Mouse (Mus musculus) cerebellum, postnatal 14 days (tissue): ENCODE data around the gene Pld5.
A peak's percentile ranks its signal among the peaks of the same experiment; 100 is the strongest.

Experiments
- DNase-seq, 2 experiments: peaks; one replicate each; pipeline ENCODE4 v3.0.0; 2021; ENCODE audit warnings: mixed read lengths in 2 of 2

Pld5 gene

DNA sequence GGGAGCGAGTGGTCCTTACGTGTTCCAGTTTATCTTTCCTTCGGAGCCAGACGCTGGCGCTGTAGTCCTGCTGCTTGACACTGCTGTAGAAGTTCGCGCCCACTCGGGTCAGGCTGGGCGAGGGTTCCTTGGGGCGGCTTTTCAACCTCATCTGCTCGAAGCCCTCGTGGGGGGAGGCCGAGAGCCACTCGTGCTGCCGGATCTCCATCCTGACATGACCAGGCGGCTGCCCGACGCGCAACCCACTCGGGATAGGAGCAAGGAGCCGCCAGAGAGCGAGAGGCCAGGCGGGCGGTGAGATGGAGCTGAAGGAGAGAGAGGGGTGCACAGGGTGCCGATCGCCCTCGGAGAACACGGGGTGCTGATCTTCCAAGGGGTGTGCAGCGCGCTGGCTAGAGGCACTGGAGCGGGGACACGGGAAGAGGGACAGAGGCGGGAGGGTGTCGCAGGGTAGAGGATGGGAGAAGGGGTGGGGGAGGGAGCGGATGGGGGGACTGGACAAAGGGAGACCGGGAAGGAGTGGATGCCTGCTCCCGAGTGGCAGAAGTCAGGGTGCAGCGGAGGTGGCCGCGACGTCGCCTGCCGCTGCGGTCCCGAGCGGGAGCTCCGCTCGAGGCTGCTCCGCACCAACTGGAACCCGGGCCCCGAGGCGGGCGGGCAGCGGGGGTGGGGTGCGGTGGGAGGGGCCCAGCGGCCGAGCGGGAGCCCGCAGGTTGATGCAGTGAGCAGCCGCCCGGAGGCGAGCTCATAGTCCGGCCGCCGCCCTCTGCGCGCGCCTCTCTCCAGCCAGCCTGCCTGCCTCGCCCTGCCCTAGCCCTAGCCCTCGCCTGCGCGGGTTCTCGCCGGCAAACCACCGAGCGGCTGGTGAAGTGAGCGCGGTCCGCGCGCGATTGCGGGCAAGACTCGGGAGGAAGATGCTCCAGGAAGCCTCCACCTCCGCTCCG, at the start of gene Pld5:
Pld5 (minus strand) TSS at position 646 of the 944 bp plus-strand sequence.
- peak; percentile 76 for DNase-seq

GRCm38 (mm10) chr1:176315063-176315462, 40.0 kb upstream of the Pld5 start:
- no peak for DNase-seq

DNA sequence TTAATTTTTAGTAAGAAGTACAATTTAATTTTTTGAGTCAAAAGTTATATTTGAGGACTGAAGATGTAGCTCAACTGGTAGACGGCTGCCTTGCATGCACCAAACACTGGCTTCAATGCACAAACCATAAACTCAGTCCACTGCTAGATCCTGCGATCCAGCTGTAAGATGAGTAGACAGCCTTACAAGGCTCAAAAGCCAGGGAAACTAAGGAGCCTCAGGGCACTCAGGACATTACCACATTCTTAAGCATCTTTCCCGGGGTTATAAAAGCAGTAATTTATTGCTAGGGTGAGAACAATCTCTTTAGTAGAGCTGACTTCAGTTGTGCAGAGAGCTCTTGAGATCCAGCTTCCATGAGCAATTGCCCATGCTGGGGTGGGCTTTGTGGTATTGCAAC, 35.1 kb upstream of the Pld5 start:
- no peak for DNase-seq

DNA sequence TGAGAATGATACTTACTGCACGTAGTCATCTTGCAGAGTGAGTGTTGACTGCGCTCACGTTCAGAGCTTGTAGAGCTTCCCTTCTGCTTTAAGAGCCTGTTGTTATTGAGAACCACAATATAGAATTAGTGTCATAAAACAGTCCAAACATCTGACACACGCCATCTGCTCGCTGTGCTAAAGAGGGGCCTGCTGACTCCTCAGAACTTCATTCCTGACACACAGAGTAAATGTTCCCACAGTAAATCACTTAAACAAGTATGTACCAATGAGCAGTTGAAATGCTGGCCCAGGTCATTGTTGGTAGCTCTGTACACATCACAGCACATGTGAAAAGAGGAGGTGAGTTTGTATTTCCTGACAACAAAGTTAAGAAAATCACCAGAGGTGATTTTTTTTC, 14.3 kb upstream of the Pld5 start:
- DNase-seq = no peak

- no peak for DNase-seq
Observed at GRCm38 (mm10) chr1:176275611-176275980, 484 bp upstream of the Pld5 start.

DNA sequence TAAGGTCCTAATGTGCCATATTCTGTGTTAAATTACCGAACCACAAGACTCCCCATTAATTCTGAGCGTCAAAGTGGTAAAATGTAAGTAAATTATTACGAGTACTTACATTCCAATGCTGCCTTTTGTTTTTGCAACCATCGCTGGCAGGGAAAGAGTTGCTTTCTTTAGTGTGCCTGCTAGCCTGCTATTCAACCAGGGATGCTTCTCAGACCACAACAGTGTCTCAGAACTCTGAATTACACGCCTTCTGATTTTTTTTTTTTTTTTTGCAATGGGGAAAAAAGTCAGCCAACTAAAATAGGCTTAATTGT, 26.4 kb downstream of the Pld5 start:
- no peak for DNase-seq

- DNase-seq = peak in 1 of 2 experiments; percentile 22
Observed at GRCm38 (mm10) chr1:176247885-176248716, 27.0 kb downstream of the Pld5 start.

DNA sequence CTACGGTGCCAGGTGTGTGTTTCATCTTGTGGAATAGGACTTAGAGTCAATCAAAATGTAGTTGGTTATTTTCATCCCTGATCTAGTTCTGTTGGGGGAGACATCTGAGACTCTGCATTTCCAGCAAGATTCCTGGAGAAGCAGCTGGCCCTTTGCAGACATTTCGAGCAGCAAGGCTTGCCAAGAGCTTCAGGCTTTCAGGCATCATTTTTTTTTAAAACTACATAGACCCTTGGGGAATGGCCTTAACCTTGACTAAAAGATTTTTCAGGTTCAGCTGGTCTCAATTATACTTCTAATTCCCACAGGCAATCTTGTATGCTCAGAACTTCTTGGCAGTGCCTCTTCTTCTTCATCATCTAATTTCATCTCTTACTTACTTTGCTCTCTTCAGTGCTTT, 35.9 kb downstream of the Pld5 start:
- DNase-seq = no peak

- DNase-seq = no peak
Observed at GRCm38 (mm10) chr1:176223794-176224193, 51.3 kb downstream of the Pld5 start.

GRCm38 (mm10) chr1:176223196-176223595, 51.9 kb downstream of the Pld5 start:
- DNase-seq = peak; percentile 94 to 95

- DNase-seq = no peak
Observed at GRCm38 (mm10) chr1:176218217-176218616, 56.9 kb downstream of the Pld5 start.

DNA sequence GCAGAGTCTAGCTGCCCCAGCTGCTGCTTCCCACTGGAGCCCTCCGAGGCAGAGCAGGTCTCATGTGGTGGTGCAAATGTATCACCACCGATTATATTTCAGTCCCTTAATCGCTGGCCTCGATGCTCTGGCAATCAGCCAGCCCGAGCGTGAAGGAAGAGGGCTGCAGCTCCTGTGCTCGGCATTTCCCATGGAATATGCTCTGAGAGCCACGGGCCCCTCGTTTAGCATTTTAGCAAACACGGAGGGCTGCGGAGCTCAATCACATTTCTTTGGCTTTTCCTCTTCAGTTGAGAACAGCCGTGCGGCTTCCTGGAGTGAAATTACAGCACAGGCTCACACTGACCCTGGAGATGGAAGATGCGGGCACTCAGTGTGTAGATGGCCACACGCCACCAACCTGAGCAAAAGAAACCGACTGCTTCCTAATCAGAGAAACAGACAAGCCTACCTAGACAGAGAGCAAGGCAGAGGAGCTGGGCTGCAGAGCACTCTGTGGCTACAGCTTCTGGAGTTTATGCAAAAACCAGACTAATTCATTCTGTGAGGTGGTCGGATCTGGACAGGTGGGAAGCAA, 61.4 kb downstream of the Pld5 start:
- DNase-seq = peak; percentile 87 to 88

DNA sequence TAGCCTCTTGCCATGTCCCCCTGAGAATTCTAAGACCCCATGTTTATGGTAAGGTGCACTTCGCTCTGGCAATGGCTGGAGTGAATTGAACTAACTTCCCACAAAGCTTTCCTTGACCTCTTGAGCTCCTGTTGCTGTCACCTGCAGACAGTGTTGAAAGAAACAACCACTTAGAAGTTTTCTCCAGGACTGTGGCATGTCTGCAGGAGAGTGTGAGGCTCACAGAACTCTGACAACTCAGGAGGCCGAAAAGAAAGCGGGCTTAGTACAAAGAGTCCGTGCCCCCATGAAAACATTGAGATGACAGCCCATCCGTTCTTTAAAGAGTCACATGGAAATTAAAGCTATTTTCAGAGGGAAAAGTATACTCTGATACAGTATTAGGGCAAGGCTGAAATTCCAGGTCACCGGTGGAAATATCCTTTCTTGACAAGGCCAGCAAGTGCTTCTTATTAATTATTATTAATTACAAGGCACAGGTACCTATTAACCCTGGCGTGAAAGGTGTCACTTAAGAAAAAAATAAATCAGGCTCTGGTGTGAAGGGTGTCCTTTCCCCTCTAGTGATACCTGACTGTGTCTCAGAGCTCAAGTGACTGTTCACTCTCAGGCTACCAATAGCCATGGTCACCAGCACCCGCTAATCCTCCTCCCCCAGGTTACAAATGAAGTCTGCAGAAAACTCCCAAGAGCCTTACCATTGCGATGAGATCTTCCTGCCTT, 62.0 kb downstream of the Pld5 start:
- peak in 1 of 2 experiments; percentile 50 for DNase-seq

DNA sequence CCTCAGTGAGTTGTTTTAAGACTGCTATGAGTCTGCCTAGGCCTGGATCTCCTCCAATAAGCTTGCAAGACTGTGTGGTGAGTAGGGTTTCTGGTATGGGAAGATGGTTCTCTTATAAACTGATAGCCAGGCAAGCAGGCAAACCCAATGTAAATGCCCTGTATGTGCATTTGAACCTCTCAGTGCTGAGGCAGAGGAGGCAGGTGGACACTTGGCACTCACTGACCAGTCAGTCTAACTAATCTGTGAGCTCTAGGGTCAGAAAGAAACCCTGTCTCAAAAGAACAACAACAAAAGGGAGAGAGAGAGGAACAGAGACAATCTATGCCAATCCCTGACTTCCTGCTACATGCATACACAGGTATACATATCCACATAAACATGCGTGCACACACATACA, 64.3 kb downstream of the Pld5 start:
- no peak for DNase-seq

GRCm38 (mm10) chr1:176208014-176208413, 67.1 kb downstream of the Pld5 start:
- DNase-seq = peak in 1 of 2 experiments; percentile 28

DNA sequence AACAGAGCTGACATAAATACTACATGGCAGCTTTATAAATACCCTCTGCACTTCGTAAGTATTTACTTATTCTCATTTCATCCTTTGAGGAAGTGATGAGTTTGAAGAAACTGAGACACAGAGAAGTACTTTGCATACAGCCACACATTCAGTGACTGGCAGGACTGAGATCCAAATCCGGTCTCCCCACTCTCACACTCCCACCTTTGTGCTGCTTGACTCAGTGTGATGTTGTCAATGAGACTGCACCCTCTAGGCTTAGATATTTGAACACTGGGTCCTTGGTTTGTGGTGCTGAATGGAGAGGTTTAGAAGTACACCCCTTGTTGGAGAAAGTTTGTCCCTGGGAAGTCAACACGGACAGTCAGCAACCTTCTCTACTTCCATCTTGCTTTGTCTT, 72.8 kb downstream of the Pld5 start:
- no peak for DNase-seq

- DNase-seq = peak; percentile 97 to 98
Observed at GRCm38 (mm10) chr1:176197036-176197766, 77.9 kb downstream of the Pld5 start.

GRCm38 (mm10) chr1:176196341-176196740, 78.8 kb downstream of the Pld5 start:
- DNase-seq = no peak

DNA sequence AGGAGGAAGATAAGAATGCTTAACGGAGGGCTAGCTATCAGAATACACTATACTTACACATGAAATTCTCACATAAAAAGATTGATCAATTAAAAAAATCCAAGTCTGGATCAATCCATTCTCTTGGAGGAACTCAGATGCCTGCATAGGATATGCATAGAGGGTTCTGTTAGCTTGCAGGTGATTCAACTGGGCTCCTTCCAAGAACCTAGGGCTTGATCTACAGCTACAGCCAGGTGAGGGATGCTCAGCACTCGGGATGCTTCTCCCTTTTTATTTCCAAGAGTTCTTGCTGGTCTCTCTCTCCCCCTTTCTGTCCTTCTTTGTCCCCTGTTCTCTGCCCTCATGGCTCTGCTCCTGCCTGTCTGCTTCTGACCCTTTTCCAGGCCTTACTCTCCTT, 80.4 kb downstream of the Pld5 start:
- peak; percentile 22 to 59 for DNase-seq

DNA sequence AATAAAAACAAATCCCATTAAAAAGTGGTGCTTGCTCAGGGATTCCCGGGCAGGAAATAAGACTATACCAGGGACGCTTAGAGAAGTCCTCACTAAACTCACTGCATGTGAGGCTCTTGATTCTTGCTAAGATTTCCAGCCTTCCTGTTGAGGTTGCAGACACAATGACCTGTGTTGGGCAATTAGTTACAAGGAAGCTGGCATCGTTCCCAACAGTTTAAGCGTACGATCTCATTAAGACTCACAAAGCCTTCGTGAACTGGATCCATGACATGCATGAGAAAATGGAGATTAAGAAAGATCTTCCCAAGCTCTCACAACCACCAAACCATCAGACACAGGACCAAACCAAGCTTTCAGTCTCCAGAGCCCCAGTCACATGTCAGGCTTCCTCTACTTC, 91.1 kb downstream of the Pld5 start:
- DNase-seq = no peak

DNA sequence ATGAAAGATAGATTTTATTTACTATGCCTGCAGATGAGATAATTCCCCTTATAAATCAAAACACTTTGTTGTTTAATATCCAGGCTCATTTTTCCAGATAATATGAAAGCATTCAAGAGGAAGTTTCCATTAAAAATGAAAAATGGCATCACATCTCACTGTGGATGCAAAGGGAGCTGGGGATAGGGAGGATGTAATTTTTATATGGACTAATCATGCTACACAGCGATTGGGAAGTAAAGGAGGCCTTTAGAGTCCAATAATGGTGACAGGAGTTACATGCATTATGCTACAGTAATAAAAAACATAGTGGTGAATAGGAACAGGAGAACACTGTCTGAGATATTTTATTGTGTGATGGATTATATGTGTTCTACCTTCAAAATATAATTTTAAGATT, 100.1 kb downstream of the Pld5 start:
- DNase-seq = no peak

- DNase-seq = peak; percentile 15 to 52
Observed at GRCm38 (mm10) chr1:176167784-176168183, 107.3 kb downstream of the Pld5 start.
